Mouse (Mus musculus) hindbrain, embryonic 16.5 days (tissue): ENCODE measurements at regions not wholly inside any gene's neighbourhood (a gene's known extent, or its start where the extent isn't known, plus 50 kb on each side); places are given as distances from the start of the nearest gene placed in this dataset.

Experiments used
- ATAC-seq: fragments of 200-750 bp; cut with Nextera tagmentation; 2 replicates; pipeline ENCODE4 v1.8.0; 2017; ENCODE audit warnings: moderate TSS enrichment, moderate library complexity
- H3K27ac ChIP-seq: fragments of 300-500 bp; sonication (generic); 2 replicates; pipeline ENCODE4 v1.5.1; 2014; ENCODE audit warnings: low read depth, mild to moderate bottlenecking, control low read depth, low read length, moderate library complexity
- H3K27me3 ChIP-seq: fragments of 300-500 bp; sonication (generic); replicated peaks from 2 replicates; pipeline ENCODE4 v1.6.1; 2014; ENCODE audit warnings: low read length; ENCODE audit not compliant: control insufficient read depth, insufficient read depth
- H3K36me3 ChIP-seq: fragments of 300-500 bp; sonication (generic); 2 replicates; pipeline ENCODE4 v1.6.1; 2014; ENCODE audit warnings: mild to moderate bottlenecking, low read length, moderate library complexity, mixed read lengths; ENCODE audit not compliant: control insufficient read depth, insufficient read depth
- H3K4me1 ChIP-seq: fragments of 300-500 bp; sonication (generic); 2 replicates; pipeline ENCODE4 v1.6.1; 2014; ENCODE audit warnings: low read depth, low read length; ENCODE audit not compliant: control insufficient read depth, insufficient read depth
- H3K4me2 ChIP-seq: fragments of 300-500 bp; sonication (generic); 2 replicates; pipeline ENCODE4 v1.6.1; 2014; ENCODE audit warnings: mild to moderate bottlenecking, low read length, control low read depth, moderate library complexity
- H3K4me3 ChIP-seq: fragments of 300-500 bp; sonication (generic); 2 replicates; pipeline ENCODE4 v1.5.1; 2014; ENCODE audit warnings: mild to moderate bottlenecking, low read length, control low read depth, moderate library complexity
- H3K9ac ChIP-seq: fragments of 300-500 bp; sonication (generic); 2 replicates; pipeline ENCODE4 v1.6.1; 2014; ENCODE audit warnings: low read depth, mild to moderate bottlenecking, control low read depth, low read length, moderate library complexity
- H3K9me3 ChIP-seq: fragments of 300-500 bp; sonication (generic); 2 replicates; pipeline ENCODE4 v1.6.1; 2014; ENCODE audit warnings: mild to moderate bottlenecking, low read length, moderate library complexity; ENCODE audit not compliant: control insufficient read depth
- WGBS: fragments of 180-500 bp; shearing (Covaris S2); extraction: QIAGEN DNeasy Blood & Tissue Kit; methylation state at CpG from one replicate; pipeline ENCODE4 v1.1.7; 2014; 5-methylcytosine and 5-hydroxymethylcytosine counted together

DNA sequence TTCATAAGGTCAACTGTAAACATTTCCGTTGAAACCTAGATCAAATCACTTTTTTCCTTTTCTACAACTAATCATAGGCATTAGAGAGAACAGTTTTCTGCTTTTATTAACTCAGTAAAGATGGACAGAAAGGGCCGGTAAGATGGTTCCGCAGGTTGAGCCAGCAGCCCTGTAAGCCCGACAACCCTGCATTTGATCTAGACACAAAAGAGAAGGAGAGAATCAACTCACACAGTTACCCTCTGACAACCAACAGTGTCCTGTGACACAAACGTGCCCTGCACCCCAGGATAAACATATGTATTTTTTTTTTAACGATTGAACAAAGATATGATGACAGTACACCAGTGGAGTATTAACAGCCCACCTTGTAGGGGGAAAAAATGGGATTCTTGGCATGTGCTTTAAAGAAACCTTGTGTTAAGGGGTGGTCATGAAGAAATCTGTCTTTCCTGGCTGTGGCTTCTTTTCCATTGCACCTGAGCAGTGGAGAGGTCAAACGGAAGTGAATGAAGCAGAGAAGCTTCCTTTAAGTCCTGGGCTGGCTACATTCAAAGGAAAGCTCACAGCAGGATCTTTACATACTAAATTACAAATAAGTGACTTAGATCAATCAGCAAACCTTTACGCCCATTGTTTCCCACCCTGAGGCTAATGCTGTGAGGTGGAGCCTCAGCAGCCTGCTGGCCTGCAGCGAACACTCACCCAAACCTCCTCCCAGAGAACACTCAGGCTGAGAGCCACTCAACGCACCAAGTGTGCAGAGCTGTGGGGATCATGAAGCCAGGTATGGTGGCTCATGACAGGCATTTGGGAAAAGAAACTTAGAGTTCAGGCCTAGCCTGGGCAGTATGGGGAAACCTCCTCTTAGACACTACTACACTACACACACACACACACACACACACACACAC is 66.8 kb upstream of the Arhgap29 start:
- Histone ChIP-seq H3K9me3 (no peaks in the 10 kb centered on the region), H3K4me3 (no peak overlapping the region), H3K27me3 (peaks cover 3% of the 10 kb centered on the region; the same call in 1 of the 2 replicates), H3K36me3 (no peaks in the 10 kb centered on the region), H3K4me1 (no peaks in the 10 kb centered on the region), H3K9ac (no peak overlapping the region), H3K27ac (no peak overlapping the region; the same call in 1 of the 2 replicates), H3K4me2 (peak overlapping the region; percentile 37)
- ATAC-seq, result no peak; the same call in 1 of the 2 replicates
- 18% methylated on average over 10 of the region's 10 CpGs for WGBS

DNA sequence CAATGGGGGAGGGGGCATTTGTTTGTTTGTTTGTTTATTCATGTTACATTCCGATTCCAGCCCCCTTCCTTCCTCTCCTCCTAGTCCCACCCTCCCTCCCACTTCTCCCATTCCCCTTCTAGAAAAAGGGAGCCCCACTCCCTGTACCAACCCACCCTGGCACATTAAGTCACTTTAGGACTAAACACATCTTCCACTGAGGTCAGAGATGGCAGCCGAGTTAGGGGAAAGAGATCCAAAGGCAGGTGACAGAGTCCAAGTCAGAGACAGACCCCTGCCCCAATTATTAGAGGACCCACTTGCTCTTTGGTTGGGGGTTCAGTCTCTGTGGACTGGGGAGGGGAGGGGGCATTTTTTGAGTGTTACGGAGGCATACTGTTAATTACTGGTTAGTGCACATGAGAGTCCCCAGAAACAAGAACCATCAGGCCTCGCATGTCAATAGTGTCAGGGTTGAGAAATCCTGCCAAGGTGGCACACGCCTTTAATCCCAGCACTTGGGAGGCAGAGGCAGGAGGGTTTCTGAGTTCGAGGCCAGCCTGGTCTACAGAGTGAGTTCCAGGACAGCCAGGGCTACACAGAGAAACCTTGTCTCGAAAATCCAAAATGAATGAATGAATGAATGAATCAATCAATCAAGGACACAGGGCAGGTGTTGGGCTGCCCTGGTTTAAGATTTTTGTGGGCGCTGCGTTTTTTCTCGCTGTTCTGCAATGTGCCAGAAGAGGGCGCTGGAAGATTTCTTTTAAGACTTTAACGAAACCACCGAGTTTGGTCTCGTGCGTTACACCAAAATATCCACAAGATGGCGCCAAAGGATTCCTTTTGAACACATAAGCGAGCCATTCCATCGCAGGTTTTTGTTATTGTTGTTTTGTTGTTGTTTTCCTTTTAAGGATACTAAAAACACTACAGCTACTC is 67.8 kb upstream of the Arhgap29 start:
- Histone ChIP-seq H3K27ac (no peak overlapping the region), H3K27me3 (peaks cover 3% of the 10 kb centered on the region; the same call in 1 of the 2 replicates), H3K4me2 (peak overlapping the region; percentile 37), H3K9me3 (no peaks in the 10 kb centered on the region), H3K36me3 (no peaks in the 10 kb centered on the region), H3K9ac (no peak overlapping the region), H3K4me3 (no peak overlapping the region), H3K4me1 (no peaks in the 10 kb centered on the region)
- WGBS, result 24% methylated on average over 18 of the region's 18 CpGs
- peak; percentile 77 for ATAC-seq

DNA sequence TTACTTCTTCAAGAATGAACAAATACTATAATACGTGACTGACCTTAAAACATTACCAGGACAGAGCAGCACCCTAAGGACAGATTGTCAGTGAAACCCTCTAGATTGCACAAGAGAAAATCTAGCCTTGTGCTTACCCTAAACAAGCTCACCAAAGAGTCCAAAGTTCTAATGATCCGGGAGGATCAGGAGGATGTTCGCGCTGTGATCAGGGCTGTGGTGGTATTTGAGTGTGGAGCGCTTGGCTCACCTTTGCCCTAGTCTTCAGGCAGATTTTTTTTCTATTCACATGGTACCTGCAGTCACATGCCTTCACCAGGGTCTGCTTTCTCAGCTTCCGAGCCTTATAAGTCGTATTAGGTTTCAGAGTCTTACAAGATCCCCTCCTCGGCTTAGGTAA is 65.3 kb upstream of the Abcd3 start:
- WGBS, result 88% methylated on average over 8 of the region's 8 CpGs
- Histone ChIP-seq H3K9me3 (no peaks in the 10 kb centered on the region), H3K4me3 (no peak overlapping the region), H3K9ac (no peak overlapping the region), H3K36me3 (no peaks in the 10 kb centered on the region), H3K4me2 (no peak overlapping the region), H3K4me1 (no peaks in the 10 kb centered on the region), H3K27ac (no peak overlapping the region), H3K27me3 (no peaks in the 10 kb centered on the region)
- no peak for ATAC-seq

DNA sequence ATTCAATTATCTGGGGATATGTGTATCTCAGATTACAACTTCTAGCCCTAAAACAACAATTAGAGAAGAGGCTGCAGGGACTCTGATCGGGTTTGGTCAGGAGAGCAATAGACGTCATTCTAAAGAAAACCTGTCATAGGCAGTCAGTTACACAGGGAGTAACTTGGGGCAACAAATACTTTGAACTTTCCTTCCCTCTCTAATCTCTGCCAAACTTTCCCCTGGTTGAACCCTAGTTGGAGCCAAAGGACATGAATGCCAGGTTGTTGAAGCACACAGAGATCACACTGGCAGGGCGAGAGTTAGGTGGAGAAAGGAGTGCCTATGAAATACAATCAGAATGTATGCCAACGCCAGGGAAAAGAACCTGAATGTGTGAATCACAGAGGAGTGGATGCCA is 60.0 kb upstream of the Abcd3 start:
- 86% methylated on average over 4 of the region's 4 CpGs for WGBS
- Histone ChIP-seq H3K4me1 (no peaks in the 10 kb centered on the region), H3K4me3 (no peak overlapping the region), H3K27ac (no peak overlapping the region), H3K4me2 (no peak overlapping the region), H3K27me3 (no peaks in the 10 kb centered on the region), H3K9me3 (no peaks in the 10 kb centered on the region), H3K36me3 (no peaks in the 10 kb centered on the region), H3K9ac (no peak overlapping the region)
- no peak for ATAC-seq

DNA sequence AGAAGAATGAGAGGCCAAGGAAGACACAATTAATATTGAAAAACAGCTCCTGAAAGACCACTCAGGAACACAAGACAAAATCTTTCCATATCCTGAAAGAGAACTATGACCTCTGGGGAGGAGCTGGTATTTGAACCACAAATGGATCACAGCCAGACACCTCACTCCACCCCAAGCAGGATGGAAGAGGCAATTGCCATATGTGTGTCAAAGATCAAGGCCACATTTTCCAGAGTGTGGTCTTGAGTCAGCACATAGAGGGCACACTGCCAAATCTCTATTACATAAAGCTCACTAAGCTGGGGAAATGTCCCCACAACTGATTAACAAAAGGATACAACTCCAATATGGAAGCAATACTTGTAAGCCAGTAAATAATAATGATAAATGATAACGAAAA is 59.5 kb upstream of the Abcd3 start:
- Histone ChIP-seq H3K27me3 (no peaks in the 10 kb centered on the region), H3K4me3 (no peak overlapping the region), H3K27ac (no peak overlapping the region), H3K4me1 (no peaks in the 10 kb centered on the region), H3K36me3 (no peaks in the 10 kb centered on the region), H3K9ac (no peak overlapping the region), H3K9me3 (no peaks in the 10 kb centered on the region), H3K4me2 (no peak overlapping the region)
- ATAC-seq, result no peak
- WGBS, result 98% methylated on average over 1 of the region's 1 CpGs

DNA sequence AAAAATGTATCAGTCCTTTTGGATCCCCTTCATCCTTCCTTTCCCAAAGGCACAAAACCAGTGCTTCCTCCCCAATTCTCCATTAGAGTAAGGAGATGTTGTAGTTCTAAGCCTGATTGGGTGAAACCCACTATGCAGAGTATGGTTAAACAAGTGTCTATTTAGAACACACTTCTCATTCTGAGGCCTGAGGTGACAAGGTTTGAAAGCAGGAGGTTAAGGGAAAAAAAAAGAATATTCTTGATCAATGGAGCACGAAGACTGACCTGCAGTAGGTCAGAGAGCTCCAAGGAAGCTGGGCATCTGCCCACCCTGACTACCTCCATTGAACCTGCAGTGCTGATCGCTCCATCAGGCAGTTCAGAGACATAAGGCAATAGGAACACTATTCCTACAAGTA is 58.5 kb upstream of the Abcd3 start:
- Histone ChIP-seq H3K9ac (no peak overlapping the region), H3K36me3 (no peaks in the 10 kb centered on the region), H3K4me1 (no peaks in the 10 kb centered on the region), H3K27ac (no peak overlapping the region), H3K4me2 (no peak overlapping the region), H3K4me3 (no peak overlapping the region), H3K9me3 (no peaks in the 10 kb centered on the region), H3K27me3 (no peaks in the 10 kb centered on the region)
- no peak for ATAC-seq
- 89% methylated on average over 2 of the region's 2 CpGs for WGBS

DNA sequence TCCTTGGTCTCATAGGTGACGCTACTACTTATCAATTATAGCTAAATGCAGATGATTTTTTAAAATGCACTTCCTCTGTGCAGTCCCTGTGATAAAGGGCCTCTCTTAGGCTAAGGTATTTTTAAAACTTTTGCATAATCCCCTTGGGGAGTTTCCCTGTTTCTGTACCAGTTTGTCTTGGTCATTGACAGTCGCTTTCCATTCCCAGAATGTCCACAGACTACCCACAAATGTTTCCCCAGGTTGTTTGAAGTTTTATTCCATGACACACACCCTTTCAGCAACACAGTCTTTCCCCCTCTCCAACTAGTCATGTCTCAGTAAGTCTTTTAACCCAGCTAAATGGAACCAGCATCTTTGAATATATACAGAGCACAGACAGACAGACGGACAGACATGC is 57.6 kb upstream of the Abcd3 start:
- Histone ChIP-seq H3K27ac (no peak overlapping the region), H3K36me3 (no peaks in the 10 kb centered on the region), H3K4me1 (no peaks in the 10 kb centered on the region), H3K9me3 (no peaks in the 10 kb centered on the region), H3K9ac (no peak overlapping the region), H3K4me3 (no peak overlapping the region), H3K4me2 (no peak overlapping the region), H3K27me3 (no peaks in the 10 kb centered on the region)
- no peak for ATAC-seq
- WGBS, result 85% methylated on average over 3 of the region's 3 CpGs

DNA sequence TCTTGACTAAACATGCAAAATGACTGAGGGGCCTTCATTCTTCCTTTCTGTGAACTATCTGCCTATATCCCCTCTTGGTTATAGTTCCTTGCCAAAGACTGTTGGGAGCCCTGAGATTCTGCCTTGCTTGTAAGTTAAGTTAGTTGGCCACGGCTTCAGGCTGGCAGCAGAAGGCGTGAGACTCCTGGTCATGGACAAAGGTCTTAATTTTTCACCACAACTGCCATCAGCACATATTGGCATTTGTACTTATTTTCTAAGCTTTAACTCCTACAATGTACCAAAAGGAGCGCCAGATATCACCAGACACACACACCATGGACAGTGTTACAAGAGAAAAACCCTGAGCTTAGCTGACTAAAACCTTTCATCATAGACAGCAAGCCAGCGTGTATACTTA is 56.7 kb upstream of the Abcd3 start:
- no peak overlapping the region for H3K9ac ChIP-seq
- H3K27ac ChIP-seq, result no peak overlapping the region
- 76% methylated on average over 4 of the region's 4 CpGs for WGBS
- no peak overlapping the region for H3K4me2 ChIP-seq
- no peak for ATAC-seq
- H3K9me3 ChIP-seq, result no peaks in the 10 kb centered on the region
- H3K27me3 ChIP-seq, result no peaks in the 10 kb centered on the region
- no peaks in the 10 kb centered on the region for H3K36me3 ChIP-seq
- H3K4me1 ChIP-seq, result no peaks in the 10 kb centered on the region
- no peak overlapping the region for H3K4me3 ChIP-seq

DNA sequence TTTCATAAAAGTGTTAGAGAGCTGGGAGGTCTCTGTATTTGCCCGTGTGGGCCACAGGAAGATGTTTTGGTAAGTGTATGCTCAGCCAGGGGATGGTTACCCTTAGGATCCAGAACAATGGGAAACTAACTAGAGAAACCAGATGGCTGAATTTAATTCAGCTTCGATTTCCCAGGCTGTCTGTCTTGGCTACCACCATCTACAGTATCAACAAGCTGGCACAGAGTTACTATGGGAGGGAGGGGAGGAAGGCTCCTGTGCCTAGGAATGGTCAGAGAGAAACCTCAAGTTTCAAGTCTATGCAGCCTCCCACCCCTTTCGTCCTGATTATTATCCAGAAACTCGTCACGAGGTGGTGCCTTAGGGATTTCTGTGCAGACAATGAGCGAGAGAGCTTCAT is 55.6 kb upstream of the Abcd3 start:
- Histone ChIP-seq H3K4me2 (no peak overlapping the region), H3K27me3 (no peaks in the 10 kb centered on the region), H3K4me1 (no peaks in the 10 kb centered on the region), H3K9me3 (no peaks in the 10 kb centered on the region), H3K4me3 (no peak overlapping the region), H3K36me3 (no peaks in the 10 kb centered on the region), H3K9ac (no peak overlapping the region), H3K27ac (no peak overlapping the region)
- ATAC-seq, result no peak
- WGBS, result 69% methylated on average over 6 of the region's 6 CpGs
